Mouse (Mus musculus): Measurements from ENCODE around the gene Olfr1360.

Olfr1360 gene

GRCm38 (mm10) chr13:21663286-21663685 is 13.9 kb downstream of the Olfr1360 start, which contains the start of gene Olfr1361:
TSS of gene Olfr1361 (minus strand) at chr13:21663386.
- DNase-seq (ENCODE audit: extremely low read depth, low read depth, low spot score), result no peak

- DNase-seq (ENCODE audit: extremely low read depth, low read depth, low spot score), result no peak
Measured at GRCm38 (mm10) chr13:21642418-21642817, 34.8 kb downstream of the Olfr1360 start, which contains the start of gene Olfr11. TSS of gene Olfr11 (minus strand) at chr13:21642518.
